Mouse (Mus musculus): Measurements from ENCODE around the gene Cacna1a. TPM values are rescaled to one million over a fixed set of nuclear protein-coding genes. Genes with fewer than 3 reads are reported as not detected.
"Not testable (repeated sequence)": the region's sequence is repeated elsewhere in the genome, so short reads cannot be mapped to it uniquely, and the experiment has no call there.

The Cacna1a gene
- total RNA-seq, 2 experiments from 2014 or later = 222 to 231 TPM

DNA sequence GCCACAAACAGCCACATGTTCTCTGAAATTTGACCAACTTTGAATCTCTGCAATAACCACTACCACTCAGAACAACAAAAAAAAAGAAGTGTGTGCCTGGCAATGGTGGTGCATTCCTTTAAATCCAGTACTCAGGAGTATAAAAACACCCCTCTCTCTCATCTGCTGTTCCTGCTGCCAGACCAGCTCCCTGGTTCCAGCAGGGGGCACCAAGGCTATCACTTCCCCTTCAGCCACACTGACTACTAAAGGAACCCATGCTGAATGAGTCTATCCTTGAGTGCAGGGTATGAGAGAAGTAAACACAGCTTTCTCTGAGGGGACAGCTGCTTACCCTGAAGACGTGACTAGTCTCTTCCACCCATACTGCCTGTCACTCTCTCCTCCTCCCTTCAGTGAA, 197.1 kb downstream of the Cacna1a start:
- no peak for DNase-seq (ENCODE audit: low spot score in 2 of 2)

DNA sequence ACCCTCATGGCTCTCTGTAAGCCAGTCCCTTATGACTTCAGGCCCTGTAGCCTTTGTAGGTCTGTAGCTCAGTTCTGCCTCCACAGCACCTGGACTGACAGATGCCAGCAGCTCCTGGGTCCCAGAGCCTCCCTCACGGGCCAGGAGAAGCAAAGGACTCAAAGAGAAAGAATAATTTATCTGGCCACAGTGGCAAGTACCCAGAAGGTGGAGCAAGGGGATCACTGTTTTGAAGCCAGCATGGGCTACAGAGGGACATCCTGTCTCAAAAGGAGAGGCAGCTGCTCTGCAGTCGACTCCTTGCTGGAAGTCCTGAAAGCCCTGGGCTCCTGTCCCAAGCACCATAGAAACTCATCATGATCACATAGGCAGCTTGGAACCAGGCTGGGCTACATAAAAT, 198.0 kb downstream of the Cacna1a start:
- DNase-seq (ENCODE audit: low spot score in 2 of 2) = no peak

DNA sequence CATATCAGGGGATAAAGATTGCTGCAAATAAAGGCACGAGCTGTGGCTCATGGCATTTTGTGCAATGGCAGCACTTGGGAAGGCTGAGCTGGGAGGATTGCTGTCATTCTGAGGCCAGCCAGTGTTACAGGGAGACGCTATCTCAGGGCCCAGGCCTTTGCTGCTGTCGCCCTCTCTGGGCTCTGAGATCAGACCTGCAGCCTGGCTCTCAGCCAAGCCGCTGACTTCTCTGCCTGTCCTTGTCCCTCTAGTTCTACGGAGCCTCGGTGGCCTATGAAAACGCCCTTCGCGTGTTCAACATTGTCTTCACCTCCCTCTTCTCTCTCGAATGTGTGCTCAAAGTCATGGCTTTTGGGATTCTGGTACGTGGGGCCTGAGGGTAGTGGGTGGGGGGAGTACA, 200.3 kb downstream of the Cacna1a start:
- no peak for DNase-seq (ENCODE audit: low spot score in 2 of 2)

DNA sequence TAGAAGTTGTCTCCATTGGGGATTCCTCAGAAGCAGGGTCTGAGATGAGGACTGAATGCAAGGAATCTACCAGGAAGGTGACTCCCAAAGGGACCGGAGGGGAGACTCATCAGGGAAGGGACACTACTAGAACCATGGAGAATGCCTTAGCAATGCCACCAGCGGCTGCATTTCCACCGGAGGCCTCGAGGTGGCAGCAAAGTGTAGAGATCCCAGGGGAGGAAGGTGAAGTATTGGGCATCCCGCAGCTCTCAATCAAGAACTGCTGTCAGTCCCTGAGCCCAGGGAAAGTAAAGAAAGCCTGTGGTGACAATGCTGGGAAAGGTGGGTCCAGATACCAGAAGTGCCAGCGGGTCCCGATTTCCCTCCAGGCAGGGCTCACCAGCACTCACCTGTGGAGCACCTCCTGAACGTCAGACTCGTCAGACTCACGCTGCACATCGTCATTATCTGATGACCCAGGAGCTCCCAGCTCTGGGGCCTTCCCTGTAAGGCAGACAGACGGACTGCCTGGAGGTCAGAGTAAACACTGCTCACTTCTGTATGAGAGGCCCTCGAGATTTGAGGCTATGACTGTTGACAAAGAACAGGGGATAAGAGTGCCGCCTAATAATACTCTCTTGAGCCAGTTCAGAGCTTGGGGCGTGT, 203.9 kb downstream of the Cacna1a start:
- DNase-seq (ENCODE audit: low spot score in 2 of 2) = peak; percentile 90 to 91

DNA sequence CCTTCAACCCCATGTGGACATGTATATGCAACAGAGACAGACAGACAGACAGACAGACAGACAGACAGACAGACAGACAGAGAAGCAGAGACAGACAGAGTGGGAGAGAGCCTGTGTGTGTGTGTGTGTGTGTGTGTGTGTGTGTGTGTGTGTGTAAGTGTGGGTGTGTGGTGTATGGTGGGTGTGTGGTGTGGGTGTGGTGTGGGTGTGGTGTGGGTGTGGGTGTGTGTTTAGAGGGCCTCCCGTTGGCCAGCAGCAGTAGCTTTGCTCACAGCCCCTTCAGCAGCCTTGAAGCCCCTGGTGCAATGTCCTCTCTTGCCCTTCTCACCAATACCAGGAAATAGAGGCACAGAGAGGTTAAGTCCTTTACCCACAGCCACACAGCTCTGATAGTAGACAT, 204.9 kb downstream of the Cacna1a start:
- DNase-seq (ENCODE audit: low spot score in 2 of 2) = no peak

DNA sequence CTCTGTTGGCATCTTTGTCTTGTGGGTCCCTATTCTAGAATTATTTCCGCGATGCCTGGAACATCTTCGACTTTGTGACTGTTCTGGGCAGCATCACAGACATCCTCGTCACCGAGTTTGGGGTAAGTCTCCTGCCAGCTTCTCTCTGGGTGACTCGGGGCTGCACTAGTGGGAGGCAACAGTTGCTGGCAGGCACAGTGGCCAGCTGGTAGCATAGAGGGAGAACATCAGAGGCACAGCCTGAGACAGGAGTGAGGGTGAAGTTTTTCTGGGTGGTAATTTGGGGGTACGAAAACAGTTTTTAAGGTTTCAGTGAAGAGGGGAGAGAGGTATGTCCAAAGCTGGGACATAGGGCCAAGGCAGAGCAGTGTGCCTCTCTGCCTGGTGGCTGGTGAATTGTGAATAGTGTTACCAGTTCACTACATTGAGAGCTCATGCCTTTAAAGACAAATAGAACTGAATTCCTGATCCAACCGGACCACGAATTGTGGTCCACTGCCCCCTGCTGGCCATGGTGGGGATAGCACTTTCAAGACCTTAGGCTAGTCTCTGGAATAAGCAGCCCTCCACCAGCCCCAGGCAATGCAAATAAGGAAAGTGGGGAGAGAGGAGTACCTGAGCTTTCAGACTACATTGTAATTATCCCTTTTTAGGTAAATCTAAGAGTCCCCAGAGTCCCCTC, 206.0 kb downstream of the Cacna1a start:
- DNase-seq (ENCODE audit: low spot score in 2 of 2) = peak; percentile 87 to 89

DNA sequence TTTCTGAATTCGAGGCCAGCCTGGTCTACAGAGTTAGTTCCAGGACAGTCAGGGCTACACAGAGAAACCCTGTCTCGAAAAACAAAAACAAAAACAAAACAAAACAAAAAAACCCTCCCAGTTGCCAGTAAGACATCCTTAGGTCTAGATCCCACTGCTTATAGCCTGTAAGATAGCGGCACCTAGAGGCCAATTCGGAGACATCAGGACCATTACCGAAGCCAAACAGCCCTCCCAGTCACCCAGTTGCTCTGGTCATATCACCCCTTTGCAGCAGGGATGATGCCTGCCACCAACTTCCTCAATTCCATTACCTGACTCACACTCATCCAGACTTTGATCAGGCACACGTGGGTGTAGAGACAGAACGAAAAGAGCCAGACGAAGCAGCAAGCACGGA, 207.4 kb downstream of the Cacna1a start:
- peak; percentile 44 to 62 for DNase-seq (ENCODE audit: low spot score in 2 of 2)

DNA sequence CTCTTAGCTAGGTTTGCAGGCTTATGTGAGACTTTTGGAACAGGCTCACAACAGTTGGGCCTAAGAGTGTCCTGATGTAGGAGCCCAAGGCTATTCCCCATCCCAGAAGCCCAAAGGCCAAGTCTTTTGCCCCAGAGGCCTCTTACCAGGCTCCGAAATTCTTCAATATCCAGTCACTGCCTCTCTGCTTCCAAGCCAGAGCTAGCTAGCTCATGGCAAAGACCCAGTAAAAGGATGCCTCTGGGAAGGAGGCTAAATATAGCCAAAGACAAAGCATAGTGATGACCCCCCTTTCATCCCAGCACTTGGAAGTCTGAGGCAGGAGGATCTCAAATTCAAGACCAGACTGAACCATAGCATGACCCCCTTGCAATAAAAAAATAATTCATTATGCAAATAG, 211.2 kb downstream of the Cacna1a start:
- DNase-seq (ENCODE audit: low spot score in 2 of 2) = no peak

DNA sequence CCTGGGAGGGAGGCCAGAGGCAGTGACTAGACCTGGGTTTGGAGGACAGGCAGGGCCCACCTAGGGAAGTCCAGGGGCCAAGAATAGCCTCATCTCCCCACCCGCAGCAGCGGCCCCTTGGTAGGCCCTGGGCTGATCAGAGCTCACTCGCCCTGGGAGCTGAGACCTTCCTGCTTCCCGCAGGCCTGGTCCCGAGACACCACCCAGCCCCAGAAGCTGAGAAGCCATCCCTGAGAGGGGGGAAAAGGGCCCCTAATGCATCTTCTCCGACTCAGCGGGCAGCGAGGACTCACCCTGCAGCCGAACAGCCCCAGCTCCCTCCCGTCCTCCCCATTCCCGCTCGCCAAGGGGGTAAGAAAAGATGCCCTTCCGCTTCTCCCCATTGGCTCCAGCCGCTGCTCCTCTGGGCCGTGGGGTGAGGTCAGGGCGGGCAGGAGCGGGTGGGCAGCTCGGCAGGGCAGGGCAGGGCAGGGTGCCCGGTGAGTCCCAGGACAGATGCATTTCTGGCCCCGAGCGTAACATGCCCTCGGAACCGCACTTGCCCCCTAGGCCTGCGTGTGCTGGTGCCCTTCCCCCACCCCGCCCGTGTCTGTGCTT, 212.2 kb downstream of the Cacna1a start:
- no peak for DNase-seq (ENCODE audit: low spot score in 2 of 2)

DNA sequence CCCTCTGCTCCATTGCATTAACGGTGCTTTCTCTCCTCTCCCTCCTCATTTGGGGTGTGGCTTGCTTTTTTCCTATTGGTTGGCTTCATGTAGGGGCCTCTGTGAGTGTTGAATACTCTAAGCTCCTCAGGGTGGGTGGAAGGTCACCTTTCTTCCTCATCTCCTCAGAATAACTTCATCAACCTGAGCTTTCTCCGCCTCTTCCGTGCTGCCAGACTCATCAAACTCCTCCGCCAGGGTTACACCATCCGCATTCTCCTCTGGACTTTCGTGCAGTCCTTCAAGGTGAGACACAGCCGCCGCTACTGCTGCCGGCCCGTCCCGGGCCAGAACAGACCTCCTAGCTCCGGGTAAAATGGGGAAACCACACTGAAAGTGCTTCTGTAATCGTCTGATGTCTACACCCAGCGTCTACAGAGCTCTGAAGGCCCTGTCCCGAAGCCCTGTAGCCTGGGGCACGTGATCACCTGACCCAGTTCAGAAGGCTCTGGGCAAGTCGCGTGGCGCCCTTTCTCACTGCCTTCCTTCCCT, 213.0 kb downstream of the Cacna1a start:
- DNase-seq (ENCODE audit: low spot score in 2 of 2) = no peak

DNA sequence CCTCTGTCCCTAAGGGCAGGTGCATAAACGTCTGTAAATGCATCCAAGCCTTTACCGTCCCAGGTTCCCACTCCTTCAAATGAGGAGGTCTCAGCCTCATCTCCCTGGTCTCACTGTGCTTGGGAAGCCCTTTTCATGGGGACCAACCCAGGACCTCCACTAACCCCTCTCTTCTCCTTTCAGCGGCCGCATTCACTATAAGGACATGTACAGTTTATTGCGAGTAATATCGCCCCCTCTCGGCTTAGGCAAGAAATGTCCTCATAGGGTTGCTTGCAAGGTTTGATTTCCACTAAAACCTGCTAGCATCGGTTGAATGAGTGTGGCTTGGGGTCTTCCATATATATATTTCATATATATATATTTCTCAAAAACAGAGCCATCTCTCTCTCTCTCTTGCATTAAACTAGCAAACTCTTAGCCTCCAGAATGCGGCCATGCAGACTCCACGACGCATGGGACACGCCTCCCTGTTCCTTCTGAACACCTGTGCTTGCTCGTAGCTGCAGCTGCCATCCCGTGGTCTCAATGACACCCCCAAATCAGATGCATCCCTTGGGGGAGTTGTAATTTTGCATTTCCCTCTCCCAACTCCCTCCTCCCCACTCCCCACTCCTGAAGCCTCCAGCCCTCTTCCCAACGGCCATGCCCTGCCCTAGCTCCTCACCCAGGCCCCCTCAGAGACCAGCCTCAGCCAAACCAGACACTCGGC, 226.4 kb downstream of the Cacna1a start:
- DNase-seq (ENCODE audit: low spot score in 2 of 2) = peak in 1 of 2 experiments; percentile 53

DNA sequence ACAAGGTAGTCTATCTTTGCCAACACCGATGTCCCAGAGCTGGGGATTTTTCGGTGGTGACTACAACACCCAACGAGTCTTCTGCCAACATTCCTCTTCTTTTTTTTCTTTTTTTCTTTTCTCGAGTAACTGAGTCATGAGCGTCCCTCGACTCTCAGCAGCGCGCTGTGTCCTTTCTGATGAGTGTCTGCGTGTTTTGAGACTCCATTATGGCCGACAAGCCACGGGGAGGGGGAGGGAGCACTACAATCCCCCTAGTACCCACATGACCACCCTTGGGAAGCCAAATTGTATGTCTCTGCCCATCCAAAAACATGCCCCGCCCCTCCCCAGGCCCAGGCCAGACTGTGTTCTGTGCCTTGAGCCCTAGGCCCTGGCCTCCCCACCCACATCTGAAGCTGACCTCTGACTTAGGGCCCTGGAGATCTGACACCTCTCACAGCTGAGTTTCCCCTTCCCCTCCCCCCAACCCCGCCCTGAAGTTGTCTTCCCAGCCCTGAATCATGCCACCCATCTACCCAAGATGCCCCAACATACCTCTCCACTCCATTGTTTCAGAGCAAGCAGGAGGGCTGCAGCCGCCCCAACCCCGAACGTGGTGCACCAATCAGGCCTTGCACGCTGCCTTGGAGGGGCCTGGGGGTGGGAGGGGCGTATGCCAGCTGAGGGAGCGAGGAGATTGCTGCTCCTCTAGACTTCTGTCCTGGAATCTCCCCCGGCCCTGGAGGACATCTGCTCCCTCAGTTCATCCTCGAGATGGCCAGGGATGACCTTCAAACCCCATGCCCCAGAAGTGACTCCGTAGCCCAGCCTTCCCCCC, 227.6 kb downstream of the Cacna1a start:
- no peak for DNase-seq (ENCODE audit: low spot score in 2 of 2)

DNA sequence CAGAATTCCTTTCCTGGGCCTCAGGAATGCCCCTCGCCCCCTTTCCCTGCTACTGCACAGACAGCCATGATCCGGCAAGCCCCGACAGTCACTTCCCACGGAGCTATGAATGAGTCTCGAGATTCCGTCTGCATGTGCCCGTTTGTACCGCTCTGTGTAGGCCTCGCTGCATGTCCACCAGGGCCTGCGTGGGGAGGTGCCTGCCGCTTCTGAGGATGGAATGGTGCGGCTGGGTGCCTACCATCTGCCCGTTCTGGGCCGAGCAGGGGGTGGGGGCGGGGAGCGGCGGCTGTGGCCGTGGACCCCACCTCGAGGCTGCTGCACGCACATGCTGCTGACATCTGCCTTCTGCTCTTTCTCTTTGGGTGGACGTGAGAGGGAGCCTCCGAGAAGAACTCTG, 228.8 kb downstream of the Cacna1a start:
- no peak for DNase-seq (ENCODE audit: low spot score in 2 of 2)

DNA sequence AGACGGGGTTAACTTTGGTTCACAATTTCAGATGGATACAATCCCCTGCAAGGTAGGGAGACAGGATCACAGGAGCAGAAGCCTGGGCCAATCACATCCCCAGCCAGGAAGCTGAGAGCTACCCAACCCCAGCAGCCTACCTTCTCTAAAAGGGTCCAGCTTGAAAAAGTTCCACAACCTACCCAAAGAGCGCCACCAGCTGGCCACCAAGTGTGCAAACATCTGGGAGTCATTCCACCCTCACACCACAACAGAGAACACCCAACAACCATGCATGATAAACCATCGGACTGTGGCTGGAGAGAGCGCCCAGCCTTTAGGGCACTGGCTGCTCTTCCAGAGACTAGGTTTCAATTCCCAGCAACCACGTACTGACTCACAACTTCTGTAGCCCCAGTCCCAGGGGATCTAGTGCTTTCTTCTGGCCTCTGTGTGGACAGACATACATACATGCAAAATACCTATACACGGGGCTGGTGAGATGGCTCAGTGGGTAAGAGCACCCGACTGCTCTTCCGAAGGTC, 232.9 kb downstream of the Cacna1a start:
- DNase-seq (ENCODE audit: low spot score in 2 of 2) = no peak

DNA sequence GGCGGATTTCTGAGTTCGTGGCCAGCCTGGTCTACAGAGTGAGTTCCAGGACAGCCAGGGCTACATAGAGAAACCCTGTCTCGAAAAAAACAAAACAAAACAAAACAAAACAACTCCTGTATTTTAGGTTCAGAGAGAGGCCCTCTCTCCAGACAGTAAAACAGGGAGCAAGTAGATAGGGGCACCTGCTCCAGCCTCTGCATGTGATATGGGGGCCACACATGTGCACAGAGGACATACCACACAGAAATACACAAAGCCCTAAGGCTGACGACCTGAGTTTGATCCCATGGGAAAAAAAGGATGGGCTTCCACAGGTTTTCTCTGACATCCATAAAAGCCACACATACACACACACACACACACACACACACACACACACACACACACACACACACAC, 235.2 kb downstream of the Cacna1a start:
- not testable (repeated sequence) for DNase-seq (ENCODE audit: low spot score in 2 of 2)

DNA sequence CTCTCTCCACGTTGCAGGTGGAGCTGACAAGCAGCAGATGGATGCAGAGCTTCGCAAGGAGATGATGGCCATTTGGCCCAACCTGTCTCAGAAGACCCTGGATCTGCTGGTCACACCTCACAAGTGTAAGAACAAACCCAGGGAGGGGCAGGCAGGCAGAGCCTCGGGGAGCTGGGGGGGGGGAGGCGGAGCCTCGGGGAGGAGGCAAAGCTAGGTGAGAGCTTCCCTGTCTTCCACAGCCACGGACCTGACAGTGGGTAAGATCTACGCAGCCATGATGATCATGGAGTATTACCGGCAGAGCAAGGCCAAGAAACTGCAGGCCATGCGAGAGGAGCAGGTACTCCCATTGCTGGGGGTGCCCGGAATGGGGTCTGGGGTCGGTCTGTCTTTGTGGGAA, 241.3 kb downstream of the Cacna1a start:
- DNase-seq (ENCODE audit: low spot score in 2 of 2) = no peak

DNA sequence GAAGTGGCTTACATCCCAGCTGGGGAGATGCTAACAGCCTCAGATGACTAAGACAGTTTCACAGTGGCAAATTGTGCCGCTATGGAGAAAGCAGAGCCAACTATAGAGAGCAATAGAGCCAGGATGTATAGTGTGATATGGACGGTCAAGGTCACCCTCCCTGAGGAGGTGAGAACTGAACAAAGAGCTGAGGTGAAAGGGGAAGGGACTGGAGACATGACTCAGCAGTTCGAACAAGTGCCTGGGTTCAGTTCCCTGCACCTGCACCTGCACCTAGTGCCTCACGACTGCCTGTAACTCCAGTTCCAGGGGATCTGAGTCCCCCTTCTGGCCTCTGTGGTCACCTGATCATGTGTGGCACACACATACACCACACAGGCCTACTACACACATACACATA, 241.9 kb downstream of the Cacna1a start:
- DNase-seq (ENCODE audit: low spot score in 2 of 2) = no peak

DNA sequence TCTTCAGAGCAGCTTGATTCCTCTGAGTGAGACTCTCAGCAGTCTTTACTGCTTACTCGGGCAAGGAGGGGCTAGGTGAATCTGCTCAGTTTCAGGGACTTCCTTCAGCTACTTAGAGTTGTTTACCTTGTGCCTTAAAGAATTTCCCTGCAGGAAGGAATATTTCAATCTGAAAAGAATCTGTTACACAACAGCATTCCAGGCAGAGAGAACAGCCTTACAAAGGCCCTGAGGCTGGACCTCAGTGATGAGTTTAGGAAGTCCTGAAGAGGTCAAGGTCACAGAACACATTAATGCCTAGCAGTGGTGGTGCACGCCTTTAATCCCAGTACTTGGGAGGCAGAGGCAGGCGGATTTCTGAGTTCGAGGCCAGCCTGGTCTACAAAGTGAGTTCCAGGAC, 243.6 kb downstream of the Cacna1a start:
- no peak for DNase-seq (ENCODE audit: low spot score in 2 of 2)

DNA sequence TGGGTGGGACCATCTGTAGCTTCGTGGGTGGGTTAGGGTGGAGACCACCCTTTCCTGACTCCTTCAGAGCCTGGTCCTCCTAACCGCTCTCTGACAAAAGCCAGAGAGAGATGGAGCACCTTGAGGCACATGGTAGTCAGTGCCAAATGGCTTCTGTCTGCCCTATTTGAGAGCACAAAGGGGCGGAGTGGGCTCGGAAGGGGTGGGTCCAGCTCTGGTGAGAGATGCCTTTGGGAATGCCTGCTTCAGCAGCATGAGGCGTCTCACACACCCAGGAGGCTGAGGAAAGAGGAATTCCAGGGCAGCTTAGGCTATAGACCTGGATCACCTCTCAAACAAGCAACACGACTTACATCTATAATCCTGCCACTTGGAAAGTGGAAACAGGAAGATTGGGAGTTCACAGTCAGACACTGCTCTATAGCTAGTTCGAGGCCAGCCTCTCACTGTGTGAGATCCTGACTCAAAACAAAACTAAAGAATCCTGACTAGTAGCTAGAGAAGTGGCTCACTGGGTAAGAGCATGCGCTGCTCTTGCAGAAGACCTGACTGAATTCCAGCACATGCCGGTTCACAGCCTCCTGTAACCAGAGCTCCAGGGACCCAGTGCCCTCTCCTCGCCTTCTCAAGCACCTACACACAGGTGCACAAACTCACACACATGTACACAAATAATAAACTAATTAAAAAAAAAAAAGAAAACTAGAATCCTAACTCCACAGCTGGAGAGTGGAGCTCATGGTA, 245.8 kb downstream of the Cacna1a start:
- DNase-seq (ENCODE audit: low spot score in 2 of 2) = no peak

DNA sequence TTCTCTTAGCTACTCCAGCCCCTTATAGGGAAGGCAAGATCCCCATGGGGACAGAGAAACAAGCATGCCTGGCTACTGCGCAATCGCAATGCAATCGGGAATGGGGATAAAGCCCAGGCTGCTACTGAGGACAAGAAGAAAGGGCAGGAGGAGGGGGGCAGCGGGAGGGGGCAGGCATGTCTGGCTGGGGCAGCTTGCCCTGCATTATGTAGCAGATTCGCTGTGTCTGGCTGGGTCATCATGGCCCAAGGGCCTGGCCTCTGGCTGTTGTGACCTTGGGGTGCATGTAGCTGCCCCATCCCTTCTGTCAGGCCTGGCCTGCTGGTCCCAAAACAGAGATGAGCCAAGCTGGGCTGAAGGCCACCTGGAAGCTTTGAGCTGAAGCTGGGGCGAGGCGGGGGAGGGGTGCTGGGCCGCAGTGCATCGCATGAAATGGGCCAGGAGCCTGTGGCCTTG, 246.6 kb downstream of the Cacna1a start:
- DNase-seq (ENCODE audit: low spot score in 2 of 2) = peak; percentile 72 to 76

Measured in layer of hippocampus, postnatal 10 days (tissue).